Mouse (Mus musculus) midbrain, embryonic 16.5 days (tissue): Measurements from ENCODE around the gene Pex5. TPM values are rescaled to one million over a fixed set of nuclear protein-coding genes. Genes with fewer than 3 reads are reported as not detected.

Experiments used
- ATAC-seq: fragments of 200-750 bp; cut with Nextera tagmentation; 2 replicates; pipeline ENCODE4 v1.8.0; 2017; ENCODE audit warnings: moderate TSS enrichment
- H3K27ac ChIP-seq: fragments of 300-500 bp; sonication (generic); 2 replicates; pipeline ENCODE4 v1.5.1; 2014; ENCODE audit warnings: mild to moderate bottlenecking, low read length, mixed read lengths
- H3K27me3 ChIP-seq: fragments of 300-500 bp; sonication (generic); 2 replicates; pipeline ENCODE4 v1.6.1; 2014; ENCODE audit warnings: low read depth, low read length, mixed read lengths; ENCODE audit not compliant: control insufficient read depth, insufficient read depth
- H3K36me3 ChIP-seq: fragments of 300-500 bp; sonication (generic); 2 replicates; pipeline ENCODE4 v1.6.1; 2014; ENCODE audit warnings: mild to moderate bottlenecking, low read length, moderate library complexity, mixed read lengths; ENCODE audit not compliant: control insufficient read depth, insufficient read depth
- H3K4me1 ChIP-seq: fragments of 300-500 bp; sonication (generic); 2 replicates; pipeline ENCODE4 v1.6.1; 2014; ENCODE audit warnings: mild to moderate bottlenecking, low read length, mixed read lengths; ENCODE audit not compliant: control insufficient read depth, insufficient read depth
- H3K4me2 ChIP-seq: fragments of 300-500 bp; sonication (generic); 2 replicates; pipeline ENCODE4 v1.6.1; 2014; ENCODE audit warnings: mild to moderate bottlenecking, low read length, mixed read lengths
- H3K4me3 ChIP-seq: fragments of 300-500 bp; sonication (generic); 2 replicates; pipeline ENCODE4 v1.5.1; 2014; ENCODE audit warnings: low read depth, mild to moderate bottlenecking, low read length, moderate library complexity, mixed read lengths
- H3K9ac ChIP-seq: fragments of 300-500 bp; sonication (generic); 2 replicates; pipeline ENCODE4 v1.6.1; 2014; ENCODE audit warnings: low read depth, low read length, mixed read lengths
- H3K9me3 ChIP-seq: fragments of 300-500 bp; sonication (generic); replicated peaks from 2 replicates; pipeline ENCODE4 v1.6.1; 2014; ENCODE audit warnings: mild to moderate bottlenecking, low read length, mixed read lengths; ENCODE audit not compliant: control insufficient read depth, poor library complexity, severe bottlenecking
- WGBS: fragments of 180-500 bp; shearing (Covaris S2); extraction: QIAGEN DNeasy Blood & Tissue Kit; methylation state at CpG from one replicate; pipeline ENCODE4 v1.1.7; 2014; 5-methylcytosine and 5-hydroxymethylcytosine counted together
- polyA plus RNA-seq: library from polyadenylated mRNA; unstranded; fragments of >200 nt; fragmentation: Nextera tagmentation; extraction: Ambion mirVana; gene quantifications from 2 replicates; pipeline ENCODE4 v1.2.1, GENCODE M21; 2015

The Pex5 gene
- polyA plus RNA-seq, 1 experiment from 2014 or later = 75.5 TPM

DNA sequence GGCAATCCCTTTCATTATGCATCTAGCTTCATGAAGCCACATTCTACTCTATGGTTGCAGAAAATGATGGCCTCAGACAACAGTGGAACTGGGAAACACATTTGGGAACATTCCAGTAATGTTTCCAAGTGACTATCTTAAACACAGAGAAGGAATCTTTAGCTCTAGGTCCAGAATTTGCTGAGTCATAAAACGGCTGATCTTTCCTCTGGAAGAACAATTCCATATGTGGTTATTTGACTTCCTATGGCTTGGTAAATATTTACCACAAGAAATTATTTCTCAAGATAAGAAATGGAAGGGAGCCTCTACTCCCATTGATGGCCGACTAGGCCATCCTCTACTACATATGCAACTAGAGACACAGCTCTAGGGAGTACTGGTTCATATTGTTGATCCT, 61.6 kb downstream of the Pex5 start:
- Histone ChIP-seq H3K27me3 (no peaks in the 10 kb centered on the region), H3K9me3 (no peaks in the 10 kb centered on the region), H3K27ac (no peak overlapping the region), H3K36me3 (no peaks in the 10 kb centered on the region), H3K4me1 (no peaks in the 10 kb centered on the region), H3K4me3 (no peak overlapping the region), H3K4me2 (no peak overlapping the region), H3K9ac (no peak overlapping the region)
- no peak for ATAC-seq
- WGBS = 91% methylated on average over 2 of the region's 2 CpGs

Other genes starting within 250 kb of the Pex5 start
- not detected in 2 replicates for gene Vmn2r27, start 183.2 kb downstream of the Pex5 start, polyA plus RNA-seq
- 1.0 and 1.1 TPM in 2 replicates for gene Cd163, start 110.4 kb downstream of the Pex5 start, polyA plus RNA-seq
- gene Clstn3, start 49.7 kb upstream of the Pex5 start, polyA plus RNA-seq = 151 and 183 TPM in 2 replicates
- gene C1rl, start 78.0 kb upstream of the Pex5 start, polyA plus RNA-seq = 0.29 and 0.36 TPM in 2 replicates
- 0.31 and 0.36 TPM in 2 replicates for gene C1ra, start 97.3 kb upstream of the Pex5 start, polyA plus RNA-seq
- gene C1s1, start 127.3 kb upstream of the Pex5 start, polyA plus RNA-seq = 0.73 and 0.89 TPM in 2 replicates
- not detected in 2 replicates for gene C1rb, start 155.2 kb upstream of the Pex5 start, polyA plus RNA-seq
- 0.21 and 0.26 TPM in 2 replicates for gene C1s2, start 221.0 kb upstream of the Pex5 start, polyA plus RNA-seq
- 40.5 and 43.8 TPM in 2 replicates for gene Lpcat3, start 248.0 kb upstream of the Pex5 start, polyA plus RNA-seq